In genomic region chr7:143729886-143730285, GRCm38 (mm10) we compare ENCODE assay signal across 13 mouse cellular contexts. TPM values are rescaled to one million over a fixed set of nuclear protein-coding genes. Genes with fewer than 3 reads are reported as not detected.
A peak's percentile ranks its signal among the peaks of the same experiment; 100 is the strongest.
DNase-seq lines count a peak whose midpoint lies in the region; ATAC-seq and TF ChIP-seq lines count a peak whose summit lies in the region.
"Had no signal": no experiment of that assay in that cellular context is flagged by ENCODE, and none has a peak within 500 bp of the region (broad histone marks: within the 10 kb centered on the region; RNA-seq: fewer than 3 reads in every experiment).

No protein-coding gene starts in this region.

- no peak for ATAC-seq in midbrain, embryonic 11.5 days (ENCODE audit: low FRiP score)
- ATAC-seq in heart, embryonic 16.5 days (replicated peaks; ENCODE audit: extremely low read depth, insufficient read depth, low FRiP score) = no peak
- 0 out of 2 replicates have a peak, but pooled peaks have one; percentile 21 for ATAC-seq in kidney, embryonic 16.5 days (ENCODE audit: low FRiP score, low TSS enrichment)
- no peak for ATAC-seq in hindbrain, embryonic 14.5 days (ENCODE audit: low FRiP score)

- no peak for DNase-seq in midbrain, embryonic 10.5 days (ENCODE audit: low spot score)
- DNase-seq in midbrain, embryonic 11.5 days (ENCODE audit: low spot score, missing footprints) = no peak
- no peak for DNase-seq in hindbrain, embryonic 14.5 days (ENCODE audit: low spot score)
- no peak for DNase-seq in urinary bladder, postnatal 4 days (ENCODE audit: low spot score in 2 of 2)
- no peak for DNase-seq in retina, embryonic 14.5 days (ENCODE audit: low spot score)
- DNase-seq: layer of hippocampus, adult 9-11 months had no signal

- H3K9ac ChIP-seq in midbrain, embryonic 11.5 days (ENCODE audit: low read length) = no peak overlapping the region
- peak overlapping the region; percentile 6; the same call in 1 of the 2 replicates for H3K9ac ChIP-seq in heart, embryonic 16.5 days (ENCODE audit: low read length)
- no peak overlapping the region for H3K9ac ChIP-seq in kidney, embryonic 16.5 days (replicated peaks; ENCODE audit: low read length)
- H3K9ac ChIP-seq in hindbrain, embryonic 14.5 days = no peak overlapping the region
- H3K9ac ChIP-seq: hindbrain, embryonic 15.5 days had no signal

- H3ac ChIP-seq in myocyte (ENCODE audit: control insufficient read depth, insufficient read length) = no peak overlapping the region

- peaks cover 69% of the 10 kb centered on the region for H3K79me2 ChIP-seq in myocyte (ENCODE audit: control insufficient read depth, insufficient read depth)

- no peak for TF ChIP-seq POLR2A in myocyte (IDR thresholded peaks at IDR 0.05; ENCODE audit: insufficient read length, low read depth)

- H3K4me1 ChIP-seq in midbrain, embryonic 10.5 days = peaks cover 8% of the 10 kb centered on the region
- no peaks in the 10 kb centered on the region for H3K4me1 ChIP-seq in midbrain, embryonic 11.5 days (ENCODE audit: control insufficient read depth, insufficient read depth, low read length)
- peaks cover 22% of the 10 kb centered on the region for H3K4me1 ChIP-seq in heart, embryonic 16.5 days (ENCODE audit: control insufficient read depth, insufficient read depth, low read length)
- H3K4me1 ChIP-seq in kidney, embryonic 16.5 days (ENCODE audit: insufficient read depth, low read length) = peaks cover 15% of the 10 kb centered on the region
- no peaks in the 10 kb centered on the region for H3K4me1 ChIP-seq in hindbrain, embryonic 14.5 days (replicated peaks; ENCODE audit: control insufficient read depth, insufficient read depth, low read length)
- H3K4me1 ChIP-seq: hindbrain, embryonic 15.5 days had no signal

- 0 out of 2 replicates have a peak, but pooled peaks cover 2% of the 10 kb centered on the region for H3K36me3 ChIP-seq in midbrain, embryonic 10.5 days
- no peaks in the 10 kb centered on the region for H3K36me3 ChIP-seq in midbrain, embryonic 11.5 days (ENCODE audit: control insufficient read depth, insufficient read depth, low read length)
- no peaks in the 10 kb centered on the region for H3K36me3 ChIP-seq in heart, embryonic 16.5 days (ENCODE audit: control insufficient read depth, insufficient read depth)
- H3K36me3 ChIP-seq in kidney, embryonic 16.5 days (ENCODE audit: insufficient read depth, low read length) = peaks cover 5% of the 10 kb centered on the region; the same call in 1 of the 2 replicates
- H3K36me3 ChIP-seq in myocyte (ENCODE audit: control insufficient read depth, insufficient read depth) = no peaks in the 10 kb centered on the region
- no peaks in the 10 kb centered on the region for H3K36me3 ChIP-seq in hindbrain, embryonic 14.5 days (replicated peaks; ENCODE audit: control insufficient read depth, insufficient read depth)

- no peaks in the 10 kb centered on the region for H3K27me3 ChIP-seq in midbrain, embryonic 10.5 days (ENCODE audit: low read depth, poor library complexity, severe bottlenecking)
- no peaks in the 10 kb centered on the region for H3K27me3 ChIP-seq in midbrain, embryonic 11.5 days (ENCODE audit: control insufficient read depth, insufficient read depth, low read length)
- no peaks in the 10 kb centered on the region for H3K27me3 ChIP-seq in heart, embryonic 16.5 days (ENCODE audit: control insufficient read depth, insufficient read depth, low read length)
- H3K27me3 ChIP-seq in kidney, embryonic 16.5 days (ENCODE audit: insufficient read depth, low read length) = no peaks in the 10 kb centered on the region
- no peaks in the 10 kb centered on the region for H3K27me3 ChIP-seq in myocyte (ENCODE audit: control insufficient read depth, insufficient read depth, insufficient read length)
- no peaks in the 10 kb centered on the region for H3K27me3 ChIP-seq in hindbrain, embryonic 14.5 days (ENCODE audit: control insufficient read depth, insufficient read depth, low read length)
- H3K27me3 ChIP-seq: hindbrain, embryonic 15.5 days had no signal

- H3K4me3 ChIP-seq in midbrain, embryonic 10.5 days = no peak overlapping the region
- H3K4me3 ChIP-seq in midbrain, embryonic 11.5 days (ENCODE audit: low read depth, low read length) = no peak overlapping the region
- H3K4me3 ChIP-seq in heart, embryonic 16.5 days (ENCODE audit: low read length) = no peak overlapping the region
- no peak overlapping the region for H3K4me3 ChIP-seq in kidney, embryonic 16.5 days (ENCODE audit: low read length)
- H3K4me3 ChIP-seq in myocyte = no peak overlapping the region
- H3K4me3 ChIP-seq in hindbrain, embryonic 14.5 days (replicated peaks; ENCODE audit: low read length) = no peak overlapping the region
- H3K4me3 ChIP-seq: erythroblast, embryonic 14.5 days; hindbrain, embryonic 15.5 days; megakaryocyte, embryonic 14.5 days had no signal

- H3K27ac ChIP-seq in midbrain, embryonic 10.5 days (replicated peaks) = 0 out of 2 replicates have a peak overlapping the region, but pooled peaks have one; percentile 46
- H3K27ac ChIP-seq in midbrain, embryonic 11.5 days (ENCODE audit: low read depth, low read length) = no peak overlapping the region
- no peak overlapping the region for H3K27ac ChIP-seq in heart, embryonic 16.5 days (ENCODE audit: low read length)
- no peak overlapping the region for H3K27ac ChIP-seq in kidney, embryonic 16.5 days (ENCODE audit: low read length)
- no peak overlapping the region for H3K27ac ChIP-seq in hindbrain, embryonic 14.5 days
- H3K27ac ChIP-seq: hindbrain, embryonic 15.5 days had no signal

- H3K4me2 ChIP-seq in midbrain, embryonic 11.5 days = no peak overlapping the region
- H3K4me2 ChIP-seq in heart, embryonic 16.5 days (ENCODE audit: low read depth, low read length) = no peak overlapping the region
- no peak overlapping the region for H3K4me2 ChIP-seq in kidney, embryonic 16.5 days (replicated peaks; ENCODE audit: low read depth, low read length)
- peak overlapping the region; percentile 12 for H3K4me2 ChIP-seq in myocyte (ENCODE audit: low read depth)
- H3K4me2 ChIP-seq in hindbrain, embryonic 14.5 days (replicated peaks) = no peak overlapping the region
- H3K4me2 ChIP-seq: hindbrain, embryonic 15.5 days had no signal

- 86% methylated on average over 10 of the region's 10 CpGs for WGBS in midbrain, embryonic 10.5 days
- WGBS in midbrain, embryonic 11.5 days = 82% methylated on average over 10 of the region's 10 CpGs
- WGBS in heart, embryonic 16.5 days = 63% methylated on average over 10 of the region's 10 CpGs
- WGBS in kidney, embryonic 16.5 days = 56% methylated on average over 10 of the region's 10 CpGs
- 75% methylated on average over 10 of the region's 10 CpGs for WGBS in hindbrain, embryonic 14.5 days

- no peaks in the 10 kb centered on the region for H3K9me3 ChIP-seq in midbrain, embryonic 10.5 days (replicated peaks)
- no peaks in the 10 kb centered on the region for H3K9me3 ChIP-seq in midbrain, embryonic 11.5 days (ENCODE audit: control insufficient read depth, low read length)
- H3K9me3 ChIP-seq in heart, embryonic 16.5 days (replicated peaks; ENCODE audit: control insufficient read depth, low read length) = no peaks in the 10 kb centered on the region
- no peaks in the 10 kb centered on the region for H3K9me3 ChIP-seq in kidney, embryonic 16.5 days (ENCODE audit: low read length)
- H3K9me3 ChIP-seq in hindbrain, embryonic 14.5 days (ENCODE audit: control insufficient read depth, low read length) = no peaks in the 10 kb centered on the region
- H3K9me3 ChIP-seq: hindbrain, embryonic 15.5 days had no signal

TF ChIP-seq in myocyte, 11 proteins besides CTCF, POLR2A, EP300 and RAD21:
- TF ChIP-seq POLR2AphosphoS2 (IDR thresholded peaks at IDR 0.05; ENCODE audit: insufficient read length, low read depth) = no peak
TF ChIP-seq in myocyte: peak in this region for 0.

RNA-seq across cellular contexts. Expression of gene Osbpl5, which starts 26.9 kb away (rescaled TPM):
- 11.1 and 16.3 TPM in 2 replicates for polyA plus RNA-seq in midbrain, embryonic 10.5 days (2016; fragmentation: Nextera tagmentation; extraction: Ambion mirVana)
- 11.2 and 13.0 TPM in 2 replicates for polyA plus RNA-seq in midbrain, embryonic 11.5 days (2014; fragmentation: Nextera tagmentation; extraction: Ambion mirVana)
- 35.8 and 39.5 TPM in 2 replicates for polyA plus RNA-seq in heart, embryonic 16.5 days (2015; fragmentation: Nextera tagmentation; extraction: Ambion mirVana)
- 42.1 and 47.1 TPM in 2 replicates for polyA plus RNA-seq in kidney, embryonic 16.5 days (2015; fragmentation: Nextera tagmentation; extraction: Ambion mirVana)
- 49.6 TPM for polyA plus RNA-seq in myocyte (2012; fragmentation: generic; extraction: Trizol)
- 35.0 and 38.1 TPM in 2 replicates for polyA plus RNA-seq in hindbrain, embryonic 14.5 days (2014; fragmentation: Nextera tagmentation; extraction: Ambion mirVana)
- polyA plus RNA-seq: erythroblast, embryonic 14.5 days had no signal

RNA-seq across cellular contexts. Expression of gene Mrgprg, which starts 36.9 kb away (rescaled TPM):
- polyA plus RNA-seq in midbrain, embryonic 10.5 days (2016; fragmentation: Nextera tagmentation; extraction: Ambion mirVana) = not detected in 2 replicates
- not detected in 2 replicates for polyA plus RNA-seq in midbrain, embryonic 11.5 days (2014; fragmentation: Nextera tagmentation; extraction: Ambion mirVana)
- polyA plus RNA-seq in heart, embryonic 16.5 days (2015; fragmentation: Nextera tagmentation; extraction: Ambion mirVana) = not detected in 2 replicates
- polyA plus RNA-seq in kidney, embryonic 16.5 days (2015; fragmentation: Nextera tagmentation; extraction: Ambion mirVana) = not detected in 2 replicates
- not detected for polyA plus RNA-seq in myocyte (2012; fragmentation: generic; extraction: Trizol)
- polyA plus RNA-seq in hindbrain, embryonic 14.5 days (2014; fragmentation: Nextera tagmentation; extraction: Ambion mirVana) = not detected in 2 replicates
- polyA plus RNA-seq: erythroblast, embryonic 14.5 days; hindbrain, embryonic 15.5 days; limb, embryonic 14.5 days had no signal

RNA-seq across cellular contexts. Expression of gene Tnfrsf23, which starts 44.2 kb away (rescaled TPM):
- 0.30 and 0.38 TPM in 2 replicates for polyA plus RNA-seq in midbrain, embryonic 10.5 days (2016; fragmentation: Nextera tagmentation; extraction: Ambion mirVana)
- 0.29 and 0.44 TPM in 2 replicates for polyA plus RNA-seq in midbrain, embryonic 11.5 days (2014; fragmentation: Nextera tagmentation; extraction: Ambion mirVana)
- polyA plus RNA-seq in heart, embryonic 16.5 days (2015; fragmentation: Nextera tagmentation; extraction: Ambion mirVana) = 1.3 and 1.5 TPM in 2 replicates
- polyA plus RNA-seq in kidney, embryonic 16.5 days (2015; fragmentation: Nextera tagmentation; extraction: Ambion mirVana) = 1.6 and 1.9 TPM in 2 replicates
- 25.7 TPM for polyA plus RNA-seq in myocyte (2012; fragmentation: generic; extraction: Trizol)
- polyA plus RNA-seq in hindbrain, embryonic 14.5 days (2014; fragmentation: Nextera tagmentation; extraction: Ambion mirVana) = 0.64 and 0.80 TPM in 2 replicates

RNA-seq across cellular contexts. Expression of gene Mrgpre, which starts 54.4 kb away (rescaled TPM):
- 1.8 and 3.3 TPM in 2 replicates for polyA plus RNA-seq in midbrain, embryonic 10.5 days (2016; fragmentation: Nextera tagmentation; extraction: Ambion mirVana)
- polyA plus RNA-seq in midbrain, embryonic 11.5 days (2014; fragmentation: Nextera tagmentation; extraction: Ambion mirVana) = 2.7 and 3.7 TPM in 2 replicates
- 1.7 and 2.2 TPM in 2 replicates for polyA plus RNA-seq in heart, embryonic 16.5 days (2015; fragmentation: Nextera tagmentation; extraction: Ambion mirVana)
- 2.2 and 2.5 TPM in 2 replicates for polyA plus RNA-seq in kidney, embryonic 16.5 days (2015; fragmentation: Nextera tagmentation; extraction: Ambion mirVana)
- polyA plus RNA-seq in myocyte (2012; fragmentation: generic; extraction: Trizol) = 1.9 TPM
- polyA plus RNA-seq in hindbrain, embryonic 14.5 days (2014; fragmentation: Nextera tagmentation; extraction: Ambion mirVana) = 8.7 and 9.2 TPM in 2 replicates
- polyA plus RNA-seq: erythroblast, embryonic 14.5 days had no signal
